Mouse (Mus musculus) embryonic fibroblast, embryonic 13.5 days (primary cell): ENCODE results near the gene Dmbx1. TPM values are rescaled to one million over a fixed set of nuclear protein-coding genes. Genes with fewer than 3 reads are reported as not detected.

Source experiments
- H3K27ac ChIP-seq: 2 replicates; pipeline ENCODE4 v1.5.1; 2012; ENCODE audit warnings: low read length, control low read depth, inconsistent platforms; ENCODE audit not compliant: insufficient read depth
- H3K4me1 ChIP-seq: 2 replicates; pipeline ENCODE4 v1.6.1; 2011; ENCODE audit warnings: low read length; ENCODE audit not compliant: control insufficient read depth, insufficient read depth
- H3K4me3 ChIP-seq: 2 replicates; pipeline ENCODE4 v1.5.1; 2011; ENCODE audit warnings: mild to moderate bottlenecking, control low read depth, low read length; ENCODE audit not compliant: insufficient read depth
- CTCF ChIP-seq: IDR thresholded peaks from 2 replicates; pipeline ENCODE4 v1.5.1; 2011; ENCODE audit warnings: mild to moderate bottlenecking, control low read depth, low read length, moderate library complexity, borderline replicate concordance; ENCODE audit not compliant: insufficient read depth
- POLR2A ChIP-seq: IDR thresholded peaks from 2 replicates; pipeline ENCODE4 v1.6.1; 2011; ENCODE audit warnings: low read depth, mild to moderate bottlenecking, control low read depth, low read length, moderate library complexity
- polyA plus RNA-seq: library from polyadenylated mRNA; stranded (reverse); fragments of >200 nt; gene quantifications from 2 replicates; pipeline ENCODE4 v1.2.4, GENCODE M21; 2011; ENCODE audit warnings: low read depth; ENCODE audit not compliant: missing spikeins, insufficient read length

Dmbx1 gene
- not detected in 2 replicates for polyA plus RNA-seq

- H3K4me3 ChIP-seq, result peak within 1 kb of the TSS; percentile 9
- no peak within 1 kb of the TSS for H3K27ac ChIP-seq
- H3K4me1 ChIP-seq, result no peaks in the 10 kb centered on the region
- no peak for TF ChIP-seq POLR2A
- no peak for TF ChIP-seq CTCF
Measured at GRCm38 (mm10) chr4:115939295-115940102, at the start of gene Dmbx1. Dmbx1 (minus strand) TSS chr4:115939926.

DNA sequence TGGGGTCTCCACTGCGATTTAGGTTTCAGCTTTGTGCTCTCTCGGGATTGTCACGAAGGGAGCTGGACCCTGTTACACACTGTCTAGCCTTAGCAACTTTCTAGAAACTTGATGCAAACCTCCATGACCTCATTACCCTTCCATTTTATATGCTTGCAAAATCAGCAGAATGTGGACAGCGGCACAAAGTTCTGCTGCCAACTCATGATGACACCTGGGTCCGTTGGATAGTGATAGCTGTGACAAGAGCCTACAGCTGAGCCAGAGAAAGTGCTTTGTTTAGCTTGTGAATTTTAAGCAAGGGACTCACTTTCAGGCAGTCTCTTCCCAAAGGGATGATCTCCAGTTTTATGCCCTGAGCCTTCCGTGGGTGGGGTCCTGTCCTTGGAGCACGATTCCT lies 49.7 kb upstream of the Dmbx1 start:
- no peak overlapping the region for H3K4me3 ChIP-seq
- H3K27ac ChIP-seq, result no peak overlapping the region
- TF ChIP-seq CTCF (no peak), POLR2A (no peak)
- H3K4me1 ChIP-seq, result no peaks in the 10 kb centered on the region

DNA sequence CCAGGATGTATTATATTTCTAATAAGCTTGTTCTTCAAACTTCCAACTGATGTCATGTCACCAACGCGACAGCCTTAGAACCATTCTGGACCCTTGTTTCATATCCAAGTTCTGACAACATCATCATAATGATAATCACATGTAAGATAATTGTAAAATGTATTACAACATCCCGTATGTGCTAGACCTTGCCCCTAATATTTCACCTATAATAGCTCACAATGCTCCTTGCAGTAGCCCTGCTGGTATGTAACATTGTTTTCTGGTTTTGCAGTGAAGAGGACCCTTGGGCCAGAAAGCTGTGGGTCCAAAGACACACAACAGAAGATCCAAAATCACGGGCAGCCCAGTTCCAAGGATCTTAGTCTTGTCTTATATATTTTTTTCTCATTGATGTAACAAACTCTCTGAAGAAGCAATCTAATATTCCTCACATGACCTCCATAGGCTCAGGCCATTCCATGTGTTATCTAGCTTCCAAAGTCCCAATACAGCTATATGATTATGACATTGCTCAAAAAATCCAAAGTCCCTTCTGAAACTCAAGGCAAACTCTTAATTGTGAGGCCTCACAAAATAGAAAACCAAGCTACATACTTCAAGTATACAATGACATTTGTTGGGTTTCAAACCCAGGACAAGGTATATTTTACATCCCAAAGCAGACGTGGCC lies 48.3 kb upstream of the Dmbx1 start:
- H3K4me1 ChIP-seq, result no peaks in the 10 kb centered on the region
- no peak overlapping the region for H3K27ac ChIP-seq
- TF ChIP-seq POLR2A (no peak), CTCF (no peak)
- H3K4me3 ChIP-seq, result no peak overlapping the region

DNA sequence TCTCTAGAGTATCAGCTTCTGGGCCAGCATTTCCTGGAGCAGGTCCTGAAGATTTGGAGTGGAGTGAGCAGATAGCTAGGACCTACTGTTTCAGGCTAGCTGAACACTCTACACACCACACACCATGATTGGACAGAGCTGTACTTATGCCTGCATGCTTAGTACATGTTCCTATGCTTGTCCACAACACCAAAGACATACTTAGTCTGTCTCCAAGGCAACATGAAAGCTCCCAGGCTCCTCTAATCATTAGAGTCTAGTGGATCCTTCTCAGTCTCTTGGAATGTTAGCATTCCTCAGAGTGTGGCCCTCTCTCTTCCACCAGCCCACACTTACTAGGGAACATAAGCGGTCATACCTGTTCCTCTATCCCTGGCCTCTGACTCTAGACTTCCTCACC lies 47.7 kb upstream of the Dmbx1 start:
- Histone ChIP-seq H3K27ac (no peak overlapping the region), H3K4me1 (no peaks in the 10 kb centered on the region), H3K4me3 (no peak overlapping the region)
- no peak for TF ChIP-seq CTCF
- TF ChIP-seq POLR2A, result no peak

DNA sequence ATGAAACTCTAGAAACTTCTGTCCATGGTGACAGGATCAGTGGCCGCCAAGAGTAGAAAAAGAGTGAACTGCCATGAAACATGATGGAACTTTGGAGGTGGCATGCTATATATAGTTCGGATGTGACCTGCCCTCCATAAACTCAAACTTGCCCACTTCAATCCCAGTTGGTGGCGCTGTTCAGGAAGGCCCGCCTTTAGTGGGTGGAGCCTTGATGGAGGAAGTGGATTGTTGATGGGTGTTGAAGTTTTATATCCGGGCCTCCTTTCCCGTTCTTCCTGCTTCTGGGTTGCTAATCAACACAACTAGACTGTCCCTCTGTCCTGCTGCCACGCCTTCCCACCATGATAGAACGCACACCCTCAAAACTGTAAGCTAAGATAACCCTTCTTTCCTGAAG lies 45.2 kb upstream of the Dmbx1 start:
- Histone ChIP-seq H3K27ac (no peak overlapping the region), H3K4me1 (no peaks in the 10 kb centered on the region), H3K4me3 (no peak overlapping the region)
- TF ChIP-seq POLR2A, result no peak

DNA sequence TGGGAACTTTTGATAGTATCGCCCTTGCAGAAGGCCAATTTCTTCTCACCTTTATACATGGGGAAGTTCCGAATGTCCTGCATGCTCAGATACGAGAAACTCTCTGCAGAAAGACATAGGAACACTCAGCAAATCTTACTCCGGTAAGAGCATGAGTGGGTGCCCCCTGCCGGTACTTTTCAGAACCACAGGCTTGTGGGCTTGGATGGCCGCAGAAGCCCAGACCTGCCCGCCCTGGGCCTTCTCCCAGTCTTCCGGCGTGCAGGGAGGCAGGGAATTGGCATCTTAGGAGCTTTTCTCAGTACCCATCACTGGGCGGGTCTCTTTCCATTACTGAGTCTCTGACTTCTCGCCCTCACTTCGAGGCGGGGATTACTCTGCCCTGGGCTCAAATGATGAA lies 44.4 kb upstream of the Dmbx1 start:
- H3K4me3 ChIP-seq, result no peak overlapping the region
- H3K27ac ChIP-seq, result no peak overlapping the region
- H3K4me1 ChIP-seq, result no peaks in the 10 kb centered on the region
- TF ChIP-seq POLR2A (no peak), CTCF (no peak)

DNA sequence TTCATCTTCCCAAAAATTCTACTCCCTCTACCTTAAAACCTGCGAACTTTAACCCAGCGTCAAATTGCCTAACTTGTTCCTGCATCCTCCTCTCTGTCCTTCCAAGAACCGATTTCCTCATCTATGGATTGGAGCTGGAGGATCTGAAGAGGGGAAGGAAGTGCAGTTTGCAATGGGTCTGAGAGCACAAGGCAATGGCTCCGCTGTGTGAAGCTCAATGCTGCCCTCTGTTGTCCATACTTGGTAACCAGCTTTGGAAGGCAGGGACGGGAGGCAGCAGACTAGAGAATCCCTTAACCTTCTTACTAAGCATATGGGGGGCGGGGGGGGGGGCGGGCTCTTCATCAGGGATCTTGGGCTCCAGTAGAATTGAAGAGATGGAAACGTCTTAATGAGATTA lies 41.0 kb upstream of the Dmbx1 start:
- no peak for TF ChIP-seq POLR2A
- TF ChIP-seq CTCF, result peak; percentile 98
- H3K27ac ChIP-seq, result no peak overlapping the region
- no peaks in the 10 kb centered on the region for H3K4me1 ChIP-seq
- H3K4me3 ChIP-seq, result no peak overlapping the region

- Histone ChIP-seq H3K4me1 (no peaks in the 10 kb centered on the region), H3K4me3 (no peak overlapping the region), H3K27ac (no peak overlapping the region)
- TF ChIP-seq POLR2A (no peak), CTCF (no peak)
Measured at GRCm38 (mm10) chr4:115979437-115979836, 39.7 kb upstream of the Dmbx1 start.

DNA sequence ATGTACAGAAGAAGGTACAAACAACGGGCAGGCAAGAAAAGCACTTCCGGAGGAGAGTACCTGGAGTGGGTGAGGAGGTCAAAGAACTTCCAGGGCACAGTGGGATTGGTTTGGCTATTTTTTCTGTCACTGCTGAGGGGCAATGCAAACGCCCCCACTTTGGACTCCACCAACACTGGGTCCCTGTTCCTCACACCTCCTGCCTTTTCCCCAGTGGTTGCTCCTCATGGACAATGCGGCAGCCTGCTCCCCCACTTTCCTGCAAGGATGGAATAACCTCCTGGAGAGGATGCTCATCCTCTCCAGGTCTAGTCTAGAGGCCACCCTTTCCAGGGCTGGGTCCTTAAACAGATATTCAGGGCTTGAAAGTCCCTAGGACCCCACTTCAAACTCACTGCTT lies 39.2 kb upstream of the Dmbx1 start:
- no peak for TF ChIP-seq CTCF
- TF ChIP-seq POLR2A, result no peak
- Histone ChIP-seq H3K27ac (no peak overlapping the region), H3K4me1 (no peaks in the 10 kb centered on the region), H3K4me3 (no peak overlapping the region)

GRCm38 (mm10) chr4:115972543-115972942 lies 32.8 kb upstream of the Dmbx1 start:
- Histone ChIP-seq H3K4me3 (no peak overlapping the region), H3K27ac (no peak overlapping the region), H3K4me1 (no peaks in the 10 kb centered on the region)
- TF ChIP-seq POLR2A (no peak), CTCF (no peak)

GRCm38 (mm10) chr4:115964446-115964845 lies 24.7 kb upstream of the Dmbx1 start:
- H3K4me3 ChIP-seq, result no peak overlapping the region
- TF ChIP-seq CTCF (no peak), POLR2A (no peak)
- H3K27ac ChIP-seq, result no peak overlapping the region
- H3K4me1 ChIP-seq, result 0 out of 2 replicates have a peak, but pooled peaks cover 2% of the 10 kb centered on the region
